Mouse (Mus musculus): ENCODE results near the gene Wdr90. TPM values are rescaled to one million over a fixed set of nuclear protein-coding genes. Genes with fewer than 3 reads are reported as not detected.
A peak's percentile ranks its signal among the peaks of the same experiment; 100 is the strongest.

The Wdr90 gene
- 24.9 and 26.2 TPM in 2 replicates for polyA plus RNA-seq (2015; fragmentation: Nextera tagmentation; extraction: Ambion mirVana)

- Histone ChIP-seq H3K36me3 (peaks cover 7% of the 10 kb centered on the region), H3K27me3 (no peaks in the 10 kb centered on the region)
Observed at GRCm38 (mm10) chr17:25860832-25861703, at the start of gene Wdr90. Gene Wdr90, minus strand, starts transcription at chr17:25861501.

GRCm38 (mm10) chr17:25907640-25908039, 46.3 kb upstream of the Wdr90 start:
- H3K4me3 ChIP-seq, result no peak overlapping the region
- WGBS, result 90% methylated on average over 2 of the region's 2 CpGs
- H3K27ac ChIP-seq, result no peak overlapping the region
- no peak overlapping the region for H3K9ac ChIP-seq
- no peak for ATAC-seq (ENCODE audit: low FRiP score, low read depth)
- no peaks in the 10 kb centered on the region for H3K27me3 ChIP-seq
- H3K4me2 ChIP-seq (replicated peaks), result no peak overlapping the region
- no peaks in the 10 kb centered on the region for H3K4me1 ChIP-seq
- peaks cover 5% of the 10 kb centered on the region for H3K36me3 ChIP-seq
- H3K9me3 ChIP-seq, result no peaks in the 10 kb centered on the region

More at GRCm38 (mm10) chr17:25860832-25861703, at the start of gene Wdr90:
- no peaks in the 10 kb centered on the region for H3K9me3 ChIP-seq
- peak within 1 kb of the TSS; percentile 91 for H3K4me2 ChIP-seq (replicated peaks)
- H3K9ac ChIP-seq, result peak within 1 kb of the TSS; percentile 87
- WGBS, result 3% methylated on average over 65 of the region's 65 CpGs
- peaks cover 18% of the 10 kb centered on the region for H3K4me1 ChIP-seq
- peak within 1 kb of the TSS; percentile 72 for H3K4me3 ChIP-seq
- ATAC-seq (ENCODE audit: low FRiP score, low read depth), result peak; percentile 92
- H3K27ac ChIP-seq, result peak within 1 kb of the TSS; percentile 83

DNA sequence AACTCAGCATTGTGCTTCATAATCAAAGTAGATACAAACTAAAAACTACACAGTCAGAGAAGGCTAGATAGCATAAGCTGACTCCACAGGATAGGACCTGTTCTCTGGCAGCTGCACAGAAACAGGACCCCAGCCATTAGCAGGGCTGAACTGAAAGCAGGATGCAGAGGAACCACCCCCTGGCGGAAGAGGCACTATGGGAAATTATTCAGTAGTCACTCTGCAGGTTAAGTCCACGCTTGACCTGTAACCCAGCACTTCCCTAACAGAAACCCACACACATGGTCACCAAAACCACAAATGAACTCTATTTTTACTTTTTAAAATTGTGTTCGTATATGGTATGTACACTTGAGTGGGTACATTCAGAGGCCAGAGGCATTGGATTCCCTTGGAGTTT, 41.8 kb upstream of the Wdr90 start:
- peaks cover 22% of the 10 kb centered on the region for H3K36me3 ChIP-seq
- 82% methylated on average over 3 of the region's 3 CpGs for WGBS
- H3K9me3 ChIP-seq, result no peaks in the 10 kb centered on the region
- no peak overlapping the region for H3K9ac ChIP-seq
- H3K27me3 ChIP-seq, result no peaks in the 10 kb centered on the region
- H3K4me1 ChIP-seq, result no peaks in the 10 kb centered on the region
- H3K4me2 ChIP-seq (replicated peaks), result no peak overlapping the region
- H3K4me3 ChIP-seq, result no peak overlapping the region
- no peak for ATAC-seq (ENCODE audit: low FRiP score, low read depth)
- no peak overlapping the region for H3K27ac ChIP-seq

GRCm38 (mm10) chr17:25900193-25900592, 38.9 kb upstream of the Wdr90 start:
- Histone ChIP-seq H3K4me2 (replicated peaks) (no peak overlapping the region), H3K9me3 (no peaks in the 10 kb centered on the region), H3K36me3 (peaks cover 18% of the 10 kb centered on the region), H3K4me3 (no peak overlapping the region), H3K9ac (no peak overlapping the region), H3K27ac (no peak overlapping the region), H3K27me3 (no peaks in the 10 kb centered on the region), H3K4me1 (no peaks in the 10 kb centered on the region)
- WGBS, result 100% methylated on average over 1 of the region's 1 CpGs
- no peak for ATAC-seq (ENCODE audit: low FRiP score, low read depth)

- 69% methylated on average over 12 of the region's 12 CpGs for WGBS
- ATAC-seq (ENCODE audit: low FRiP score, low read depth), result no peak
- no peak overlapping the region for H3K27ac ChIP-seq
Observed at GRCm38 (mm10) chr17:25895891-25896290, 34.6 kb upstream of the Wdr90 start.

GRCm38 (mm10) chr17:25895415-25895814, 34.1 kb upstream of the Wdr90 start:
- Histone ChIP-seq H3K27ac (no peak overlapping the region), H3K36me3 (peaks cover 14% of the 10 kb centered on the region), H3K4me3 (no peak overlapping the region), H3K4me1 (no peaks in the 10 kb centered on the region), H3K27me3 (no peaks in the 10 kb centered on the region), H3K9me3 (no peaks in the 10 kb centered on the region), H3K9ac (no peak overlapping the region), H3K4me2 (replicated peaks) (no peak overlapping the region)
- ATAC-seq (ENCODE audit: low FRiP score, low read depth), result no peak
- WGBS, result 41% methylated on average over 2 of the region's 2 CpGs

More at GRCm38 (mm10) chr17:25895891-25896290, 34.6 kb upstream of the Wdr90 start:
- Histone ChIP-seq H3K4me3 (no peak overlapping the region), H3K9ac (no peak overlapping the region), H3K36me3 (peaks cover 15% of the 10 kb centered on the region), H3K4me2 (replicated peaks) (no peak overlapping the region), H3K4me1 (no peaks in the 10 kb centered on the region), H3K27me3 (no peaks in the 10 kb centered on the region), H3K9me3 (no peaks in the 10 kb centered on the region)

DNA sequence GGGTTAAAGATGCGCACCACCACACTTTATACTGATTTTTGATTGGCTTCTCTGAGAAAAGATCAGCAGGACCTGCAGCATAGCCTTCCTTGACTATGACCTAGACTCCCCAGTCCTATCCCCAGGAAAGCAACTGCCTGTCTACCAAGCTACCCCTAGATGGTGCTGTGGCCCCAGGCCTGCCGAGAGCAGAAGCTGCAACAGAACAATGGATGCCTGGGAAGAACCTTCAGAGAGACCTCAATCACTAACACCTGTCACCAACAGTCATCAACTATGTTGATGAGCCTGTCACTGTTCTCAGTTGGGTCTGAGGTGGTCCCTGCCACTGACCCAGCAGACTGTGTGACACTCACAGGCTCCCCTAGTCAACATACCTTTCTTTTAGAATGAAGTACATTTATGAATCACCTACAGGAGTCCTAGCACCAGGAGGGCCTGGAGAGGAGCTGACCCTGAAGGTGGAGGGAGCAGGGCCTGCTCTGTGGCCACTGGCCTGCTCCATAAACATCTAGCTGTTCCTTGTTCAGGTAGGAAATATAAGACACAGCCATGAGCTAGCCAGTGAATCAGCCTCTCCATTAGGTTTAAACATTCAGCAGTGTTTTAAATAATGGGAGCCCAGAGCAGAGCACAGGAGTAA, 32.8 kb upstream of the Wdr90 start:
- Histone ChIP-seq H3K4me2 (replicated peaks) (no peak overlapping the region), H3K9me3 (no peaks in the 10 kb centered on the region), H3K36me3 (peaks cover 19% of the 10 kb centered on the region), H3K27me3 (no peaks in the 10 kb centered on the region), H3K27ac (no peak overlapping the region), H3K4me3 (no peak overlapping the region), H3K4me1 (no peaks in the 10 kb centered on the region), H3K9ac (peak overlapping the region; percentile 1; the same call in 1 of the 2 replicates)
- WGBS, result 35% methylated on average over 2 of the region's 2 CpGs
- ATAC-seq (ENCODE audit: low FRiP score, low read depth), result peak; percentile 69; the same call in 1 of the 2 replicates

GRCm38 (mm10) chr17:25888837-25889236, 27.5 kb upstream of the Wdr90 start:
- Histone ChIP-seq H3K36me3 (peaks cover 60% of the 10 kb centered on the region), H3K9me3 (no peaks in the 10 kb centered on the region), H3K4me3 (no peak overlapping the region), H3K4me2 (replicated peaks) (no peak overlapping the region), H3K4me1 (no peaks in the 10 kb centered on the region), H3K27me3 (no peaks in the 10 kb centered on the region), H3K27ac (no peak overlapping the region), H3K9ac (no peak overlapping the region)
- 89% methylated on average over 3 of the region's 3 CpGs for whole genome bisulfite sequencing
- ATAC-seq (ENCODE audit: low FRiP score, low read depth), result no peak

- H3K4me3 ChIP-seq, result no peak overlapping the region
- no peak for ATAC-seq (ENCODE audit: low FRiP score, low read depth)
- no peaks in the 10 kb centered on the region for H3K27me3 ChIP-seq
- H3K9ac ChIP-seq, result no peak overlapping the region
- WGBS, result 89% methylated on average over 10 of the region's 10 CpGs
- no peaks in the 10 kb centered on the region for H3K9me3 ChIP-seq
- peaks cover 74% of the 10 kb centered on the region for H3K36me3 ChIP-seq
- H3K27ac ChIP-seq, result no peak overlapping the region
- 0 out of 2 replicates have a peak, but pooled peaks cover 1% of the 10 kb centered on the region for H3K4me1 ChIP-seq
- no peak overlapping the region for H3K4me2 ChIP-seq (replicated peaks)
Observed at GRCm38 (mm10) chr17:25887467-25887866, 26.2 kb upstream of the Wdr90 start.

- 0 out of 2 replicates have a peak, but pooled peaks cover 5% of the 10 kb centered on the region for H3K4me1 ChIP-seq
- no peak overlapping the region for H3K9ac ChIP-seq
- no peaks in the 10 kb centered on the region for H3K9me3 ChIP-seq
- H3K4me2 ChIP-seq (replicated peaks), result no peak overlapping the region
- H3K27me3 ChIP-seq, result no peaks in the 10 kb centered on the region
- H3K4me3 ChIP-seq, result no peak overlapping the region
- peaks cover 80% of the 10 kb centered on the region for H3K36me3 ChIP-seq
- ATAC-seq (ENCODE audit: low FRiP score, low read depth), result no peak
- H3K27ac ChIP-seq, result no peak overlapping the region
Observed at GRCm38 (mm10) chr17:25886806-25887205, 25.5 kb upstream of the Wdr90 start.

- ATAC-seq (ENCODE audit: low FRiP score, low read depth), result no peak
- H3K4me2 ChIP-seq (replicated peaks), result no peak overlapping the region
- no peak overlapping the region for H3K27ac ChIP-seq
- H3K9ac ChIP-seq, result no peak overlapping the region
- 61% methylated on average over 4 of the region's 4 CpGs for WGBS
- no peak overlapping the region for H3K4me3 ChIP-seq
- peaks cover 80% of the 10 kb centered on the region for H3K36me3 ChIP-seq
- H3K4me1 ChIP-seq, result peaks cover 15% of the 10 kb centered on the region
- no peaks in the 10 kb centered on the region for H3K27me3 ChIP-seq
- H3K9me3 ChIP-seq, result no peaks in the 10 kb centered on the region
Observed at GRCm38 (mm10) chr17:25885636-25886035, 24.3 kb upstream of the Wdr90 start.

GRCm38 (mm10) chr17:25883824-25884223, 22.5 kb upstream of the Wdr90 start:
- no peak for ATAC-seq (ENCODE audit: low FRiP score, low read depth)
- no peak overlapping the region for H3K9ac ChIP-seq
- H3K27me3 ChIP-seq, result no peaks in the 10 kb centered on the region
- H3K36me3 ChIP-seq, result peaks cover 73% of the 10 kb centered on the region
- no peak overlapping the region for H3K4me2 ChIP-seq (replicated peaks)
- peaks cover 20% of the 10 kb centered on the region for H3K4me1 ChIP-seq
- no peak overlapping the region for H3K4me3 ChIP-seq
- 93% methylated on average over 3 of the region's 3 CpGs for WGBS
- no peaks in the 10 kb centered on the region for H3K9me3 ChIP-seq
- no peak overlapping the region for H3K27ac ChIP-seq

Data from limb, embryonic 13.5 days (tissue).